Mouse (Mus musculus): ENCODE measurements around the gene Cabp7. TPM values are rescaled to one million over a fixed set of nuclear protein-coding genes. Genes with fewer than 3 reads are reported as not detected.
"Not testable (repeated sequence)": the region's sequence is repeated elsewhere in the genome, so short reads cannot be mapped to it uniquely, and the experiment has no call there.

The Cabp7 gene
- polyA plus RNA-seq, 1 experiment, result 5.2 TPM

GRCm38 (mm10) chr11:4721728-4722127 lies 24.9 kb downstream of the Cabp7 start:
- no peak for DNase-seq (ENCODE audit: low read depth)
- no peak for TF ChIP-seq CTCF (IDR thresholded peaks at IDR 0.05; ENCODE audit: borderline replicate concordance, extremely low read depth, insufficient read depth, insufficient read length)
- TF ChIP-seq POLR2A (IDR thresholded peaks at IDR 0.05; ENCODE audit: borderline replicate concordance, extremely low read depth, insufficient read depth, insufficient read length, poor library complexity, severe bottlenecking), result no peak

- TF ChIP-seq POLR2A (IDR thresholded peaks at IDR 0.05; ENCODE audit: borderline replicate concordance, extremely low read depth, insufficient read depth, insufficient read length, poor library complexity, severe bottlenecking) (no peak), CTCF (IDR thresholded peaks at IDR 0.05; ENCODE audit: borderline replicate concordance, extremely low read depth, insufficient read depth, insufficient read length) (no peak)
- peak; percentile 23 for DNase-seq (ENCODE audit: low read depth)
These were observed 25.5 kb downstream of the Cabp7 start for GRCm38 (mm10) chr11:4720900-4721580.

GRCm38 (mm10) chr11:4720393-4720792 lies 26.2 kb downstream of the Cabp7 start:
- DNase-seq (ENCODE audit: low read depth), result peak; percentile 22
- no peak for TF ChIP-seq POLR2A (IDR thresholded peaks at IDR 0.05; ENCODE audit: borderline replicate concordance, extremely low read depth, insufficient read depth, insufficient read length, poor library complexity, severe bottlenecking)
- TF ChIP-seq CTCF (IDR thresholded peaks at IDR 0.05; ENCODE audit: borderline replicate concordance, extremely low read depth, insufficient read depth, insufficient read length), result no peak

- no peak for DNase-seq (ENCODE audit: low read depth)
- no peak for TF ChIP-seq POLR2A (IDR thresholded peaks at IDR 0.05; ENCODE audit: borderline replicate concordance, extremely low read depth, insufficient read depth, insufficient read length, poor library complexity, severe bottlenecking)
- TF ChIP-seq CTCF (IDR thresholded peaks at IDR 0.05; ENCODE audit: borderline replicate concordance, extremely low read depth, insufficient read depth, insufficient read length), result no peak
These were observed 26.6 kb downstream of the Cabp7 start for GRCm38 (mm10) chr11:4719961-4720360.

GRCm38 (mm10) chr11:4718548-4718947 lies 28.0 kb downstream of the Cabp7 start:
- DNase-seq (ENCODE audit: low read depth), result no peak
- no peak for TF ChIP-seq CTCF (IDR thresholded peaks at IDR 0.05; ENCODE audit: borderline replicate concordance, extremely low read depth, insufficient read depth, insufficient read length)
- no peak for TF ChIP-seq POLR2A (IDR thresholded peaks at IDR 0.05; ENCODE audit: borderline replicate concordance, extremely low read depth, insufficient read depth, insufficient read length, poor library complexity, severe bottlenecking)

GRCm38 (mm10) chr11:4716530-4717236 lies 29.9 kb downstream of the Cabp7 start:
- DNase-seq (ENCODE audit: low read depth), result peak; percentile 20
- no peak for TF ChIP-seq CTCF (IDR thresholded peaks at IDR 0.05; ENCODE audit: borderline replicate concordance, extremely low read depth, insufficient read depth, insufficient read length)
- no peak for TF ChIP-seq POLR2A (IDR thresholded peaks at IDR 0.05; ENCODE audit: borderline replicate concordance, extremely low read depth, insufficient read depth, insufficient read length, poor library complexity, severe bottlenecking)

- TF ChIP-seq POLR2A (IDR thresholded peaks at IDR 0.05; ENCODE audit: borderline replicate concordance, extremely low read depth, insufficient read depth, insufficient read length, poor library complexity, severe bottlenecking) (no peak), CTCF (IDR thresholded peaks at IDR 0.05; ENCODE audit: borderline replicate concordance, extremely low read depth, insufficient read depth, insufficient read length) (no peak)
- no peak for DNase-seq (ENCODE audit: low read depth)
These were observed 31.0 kb downstream of the Cabp7 start for GRCm38 (mm10) chr11:4715596-4715995.

GRCm38 (mm10) chr11:4714727-4715126 lies 31.9 kb downstream of the Cabp7 start:
- no peak for DNase-seq (ENCODE audit: low read depth)
- TF ChIP-seq POLR2A (IDR thresholded peaks at IDR 0.05; ENCODE audit: borderline replicate concordance, extremely low read depth, insufficient read depth, insufficient read length, poor library complexity, severe bottlenecking) (no peak), CTCF (IDR thresholded peaks at IDR 0.05; ENCODE audit: borderline replicate concordance, extremely low read depth, insufficient read depth, insufficient read length) (no peak)

- DNase-seq (ENCODE audit: low read depth), result no peak
- TF ChIP-seq POLR2A (IDR thresholded peaks at IDR 0.05; ENCODE audit: borderline replicate concordance, extremely low read depth, insufficient read depth, insufficient read length, poor library complexity, severe bottlenecking) (no peak), CTCF (IDR thresholded peaks at IDR 0.05; ENCODE audit: borderline replicate concordance, extremely low read depth, insufficient read depth, insufficient read length) (no peak)
These were observed 33.8 kb downstream of the Cabp7 start for GRCm38 (mm10) chr11:4712822-4713221.

GRCm38 (mm10) chr11:4710188-4710587 lies 36.4 kb downstream of the Cabp7 start:
- DNase-seq (ENCODE audit: low read depth), result not testable (repeated sequence)

GRCm38 (mm10) chr11:4705178-4705577 lies 41.4 kb downstream of the Cabp7 start:
- DNase-seq (ENCODE audit: low read depth), result no peak
- no peak for TF ChIP-seq POLR2A (IDR thresholded peaks at IDR 0.05; ENCODE audit: borderline replicate concordance, extremely low read depth, insufficient read depth, insufficient read length, poor library complexity, severe bottlenecking)
- no peak for TF ChIP-seq CTCF (IDR thresholded peaks at IDR 0.05; ENCODE audit: borderline replicate concordance, extremely low read depth, insufficient read depth, insufficient read length)
